Comparison of ENCODE assay signal across 8 mouse cellular contexts in the genomic region with DNA sequence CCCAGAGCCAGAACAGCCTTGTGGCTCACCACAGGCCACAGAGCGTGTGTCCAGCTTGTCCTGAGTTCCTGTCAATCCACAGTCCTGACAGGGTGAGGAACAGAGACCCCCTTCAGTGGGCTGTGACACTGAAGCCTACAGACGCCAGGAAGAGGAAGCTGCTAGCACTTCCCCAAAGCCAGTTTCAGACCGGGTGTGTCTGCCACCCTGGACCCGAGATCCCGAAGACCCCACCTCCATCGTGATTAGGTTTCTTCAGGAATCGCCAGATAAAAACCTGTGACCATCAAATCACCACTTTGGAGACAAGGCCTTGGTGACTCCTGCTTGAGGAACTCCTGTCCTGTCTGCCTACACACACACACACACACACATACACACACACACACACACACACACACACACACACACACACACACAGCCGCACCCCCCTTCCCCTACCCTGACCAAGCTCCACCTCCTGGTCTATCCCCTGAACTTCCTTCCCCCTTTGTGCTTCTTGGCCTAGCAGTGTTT. TPM values are rescaled to one million over a fixed set of nuclear protein-coding genes. Genes with fewer than 3 reads are reported as not detected.
DNase-seq lines count a peak whose midpoint lies in the region; ATAC-seq and TF ChIP-seq lines count a peak whose summit lies in the region.

No protein-coding gene starts in this region.

- H3K9ac ChIP-seq in limb, embryonic 13.5 days, result peak overlapping the region; percentile 32; the same call in 1 of the 2 replicates

- TF ChIP-seq CTCF in lung, adult 2 months (IDR thresholded peaks at IDR 0.05; ENCODE audit: insufficient read depth, low read length), result no peak

- no peak for ATAC-seq in limb, embryonic 13.5 days (ENCODE audit: low FRiP score, low read depth)

- peaks cover 15% of the 10 kb centered on the region for H3K4me1 ChIP-seq in lung, adult 2 months (ENCODE audit: control insufficient read depth, insufficient read depth, low read length)
- H3K4me1 ChIP-seq in brown adipose tissue, adult 24 weeks (ENCODE audit: control insufficient read depth, insufficient read depth, insufficient read length, low read length), result peaks cover 10% of the 10 kb centered on the region
- peaks cover 31% of the 10 kb centered on the region for H3K4me1 ChIP-seq in limb, embryonic 13.5 days

- H3K9me3 ChIP-seq in limb, embryonic 13.5 days, result no peaks in the 10 kb centered on the region

- peak; percentile 50 to 53 for DNase-seq in lung, adult 18-20 months
- no peak for DNase-seq in lung, adult 2 months
- DNase-seq in spleen, postnatal 10 days (ENCODE audit: low spot score in 2 of 2), result peak; percentile 46 to 69
- DNase-seq in testis, postnatal 14 days (ENCODE audit: low spot score), result no peak
- DNase-seq in urinary bladder, postnatal 14 days (ENCODE audit: low spot score), result no peak
- DNase-seq in right cerebral cortex, adult 18-20 months, result no peak

- H3K36me3 ChIP-seq in limb, embryonic 13.5 days, result no peaks in the 10 kb centered on the region

- no peaks in the 10 kb centered on the region for H3K27me3 ChIP-seq in limb, embryonic 13.5 days

- TF ChIP-seq POLR2A in lung, adult 2 months (IDR thresholded peaks at IDR 0.05; ENCODE audit: borderline replicate concordance, extremely low read depth, low read depth, low read length), result no peak

- no peak overlapping the region for H3K4me2 ChIP-seq in limb, embryonic 13.5 days (replicated peaks)

- WGBS in lung, adult 2 months, result 28% methylated on average over 8 of the region's 8 CpGs
- WGBS in limb, embryonic 13.5 days, result 54% methylated on average over 8 of the region's 8 CpGs

- peak overlapping the region; percentile 75 for H3K27ac ChIP-seq in brown adipose tissue, adult 24 weeks (replicated peaks; ENCODE audit: low read depth, low read length)
- no peak overlapping the region for H3K27ac ChIP-seq in limb, embryonic 13.5 days

- H3K4me3 ChIP-seq in lung, adult 2 months (replicated peaks; ENCODE audit: extremely low read depth, low read depth, low read length), result no peak overlapping the region
- H3K4me3 ChIP-seq in brown adipose tissue, adult 24 weeks (ENCODE audit: insufficient read depth, low read depth, low read length), result no peak overlapping the region
- no peak overlapping the region for H3K4me3 ChIP-seq in limb, embryonic 13.5 days

RNA-seq across cellular contexts. Expression of a gene that starts 5.1 kb away (rescaled TPM):
- polyA plus RNA-seq in lung, adult 2 months (2012; rRNA removed), result 844 and 991 TPM in 2 replicates
- 87.2 and 112 TPM in 2 replicates for polyA plus RNA-seq in brown adipose tissue, adult 24 weeks (2012; ENCODE audit: insufficient read depth, insufficient read length, missing spikeins)
- polyA plus RNA-seq in limb, embryonic 13.5 days (2015; fragmentation: Nextera tagmentation; extraction: Ambion mirVana), result 383 and 392 TPM in 2 replicates

RNA-seq across cellular contexts. Expression of a gene that starts 29.0 kb away (rescaled TPM):
- 1.8 and 16.1 TPM in 2 replicates for polyA plus RNA-seq in lung, adult 2 months (2012; rRNA removed)
- polyA plus RNA-seq in brown adipose tissue, adult 24 weeks (2012; ENCODE audit: insufficient read depth, insufficient read length, missing spikeins), result 0.83 and 3.3 TPM in 2 replicates
- 4.3 and 5.3 TPM in 2 replicates for polyA plus RNA-seq in limb, embryonic 13.5 days (2015; fragmentation: Nextera tagmentation; extraction: Ambion mirVana)

RNA-seq across cellular contexts. Expression of a gene that starts 31.3 kb away (rescaled TPM):
- 81.0 and 95.6 TPM in 2 replicates for polyA plus RNA-seq in lung, adult 2 months (2012; rRNA removed)
- polyA plus RNA-seq in brown adipose tissue, adult 24 weeks (2012; ENCODE audit: insufficient read depth, insufficient read length, missing spikeins), result 3.3 and 3.8 TPM in 2 replicates
- 8.0 and 8.6 TPM in 2 replicates for polyA plus RNA-seq in limb, embryonic 13.5 days (2015; fragmentation: Nextera tagmentation; extraction: Ambion mirVana)

RNA-seq across cellular contexts. Expression of a gene that starts 39.2 kb away (rescaled TPM):
- 0.09 and 0.20 TPM in 2 replicates for polyA plus RNA-seq in lung, adult 2 months (2012; rRNA removed)
- not detected in 2 replicates for polyA plus RNA-seq in brown adipose tissue, adult 24 weeks (2012; ENCODE audit: insufficient read depth, insufficient read length, missing spikeins)
- 0.74 and 1.0 TPM in 2 replicates for polyA plus RNA-seq in limb, embryonic 13.5 days (2015; fragmentation: Nextera tagmentation; extraction: Ambion mirVana)

RNA-seq across cellular contexts. Expression of a gene that starts 52.9 kb away (rescaled TPM):
- 41.5 and 41.8 TPM in 2 replicates for polyA plus RNA-seq in lung, adult 2 months (2012; rRNA removed)
- 21.6 and 23.7 TPM in 2 replicates for polyA plus RNA-seq in brown adipose tissue, adult 24 weeks (2012; ENCODE audit: insufficient read depth, insufficient read length, missing spikeins)
- 44.3 and 49.5 TPM in 2 replicates for polyA plus RNA-seq in limb, embryonic 13.5 days (2015; fragmentation: Nextera tagmentation; extraction: Ambion mirVana)

Comparison
In these comparisons a context has a peak if more than half of its experiments do, and no peak if none do; other contexts are left out.
1. DNase-seq: peak in lung, adult 18-20 months (2 of 2) and spleen, postnatal 10 days (2 of 2); none in lung, adult 2 months (single experiment), testis, postnatal 14 days (single experiment), urinary bladder, postnatal 14 days (single experiment) and right cerebral cortex, adult 18-20 months (single experiment).